Mouse (Mus musculus) stomach, embryonic 14.5 days (tissue): ENCODE measurements around the gene Asphd2. TPM values are rescaled to one million over a fixed set of nuclear protein-coding genes. Genes with fewer than 3 reads are reported as not detected.
A peak's percentile ranks its signal among the peaks of the same experiment; 100 is the strongest.

Experiments used
- ATAC-seq: fragments of 200-750 bp; cut with Nextera tagmentation; 2 replicates; pipeline ENCODE4 v1.8.0; 2017; ENCODE audit warnings: low read depth, moderate TSS enrichment; ENCODE audit not compliant: insufficient number of reproducible peaks, insufficient read depth, low FRiP score
- H3K27ac ChIP-seq: fragments of 300-500 bp; sonication (generic); 2 replicates; pipeline ENCODE4 v1.5.1; 2014; ENCODE audit warnings: mild to moderate bottlenecking, low read length, moderate library complexity, mixed read lengths
- H3K27me3 ChIP-seq: fragments of 300-500 bp; sonication (generic); 2 replicates; pipeline ENCODE4 v1.6.1; 2014; ENCODE audit warnings: low read length, control low read depth, mixed read lengths; ENCODE audit not compliant: control insufficient read depth, insufficient read depth
- H3K36me3 ChIP-seq: fragments of 300-500 bp; sonication (generic); 2 replicates; pipeline ENCODE4 v1.6.1; 2014; ENCODE audit warnings: mild to moderate bottlenecking, control low read depth, low read length, moderate library complexity, mixed read lengths; ENCODE audit not compliant: control insufficient read depth, insufficient read depth
- H3K4me1 ChIP-seq: fragments of 300-500 bp; sonication (generic); 2 replicates; pipeline ENCODE4 v1.6.1; 2014; ENCODE audit warnings: low read length, control low read depth, mixed read lengths; ENCODE audit not compliant: control insufficient read depth, insufficient read depth
- H3K4me2 ChIP-seq: fragments of 300-500 bp; sonication (generic); replicated peaks from 2 replicates; pipeline ENCODE4 v1.6.1; 2014; ENCODE audit warnings: low read depth, low read length, control low read depth
- H3K4me3 ChIP-seq: fragments of 300-500 bp; sonication (generic); 2 replicates; pipeline ENCODE4 v1.5.1; 2014; ENCODE audit warnings: low read depth, low read length, control low read depth
- H3K9ac ChIP-seq: fragments of 300-500 bp; sonication (generic); replicated peaks from 2 replicates; pipeline ENCODE4 v1.6.1; 2014; ENCODE audit warnings: low read depth, mild to moderate bottlenecking, control low read depth, low read length, moderate library complexity, mixed read lengths
- H3K9me3 ChIP-seq: fragments of 300-500 bp; sonication (generic); 2 replicates; pipeline ENCODE4 v1.6.1; 2016; ENCODE audit warnings: low read depth, low read length, control low read depth; ENCODE audit not compliant: control insufficient read depth
- WGBS: fragments of 180-500 bp; shearing (Covaris S2); extraction: QIAGEN DNeasy Blood & Tissue Kit; methylation state at CpG from one replicate; pipeline ENCODE4 v1.1.7; 2014; 5-methylcytosine and 5-hydroxymethylcytosine counted together
- polyA plus RNA-seq: library from polyadenylated mRNA; unstranded; fragments of >200 nt; fragmentation: Nextera tagmentation; extraction: Ambion mirVana; gene quantifications from 2 replicates; pipeline ENCODE4 v1.2.1, GENCODE M21; 2014

The Asphd2 gene
- polyA plus RNA-seq, 1 experiment from 2014 or later: 7.5 TPM

DNA sequence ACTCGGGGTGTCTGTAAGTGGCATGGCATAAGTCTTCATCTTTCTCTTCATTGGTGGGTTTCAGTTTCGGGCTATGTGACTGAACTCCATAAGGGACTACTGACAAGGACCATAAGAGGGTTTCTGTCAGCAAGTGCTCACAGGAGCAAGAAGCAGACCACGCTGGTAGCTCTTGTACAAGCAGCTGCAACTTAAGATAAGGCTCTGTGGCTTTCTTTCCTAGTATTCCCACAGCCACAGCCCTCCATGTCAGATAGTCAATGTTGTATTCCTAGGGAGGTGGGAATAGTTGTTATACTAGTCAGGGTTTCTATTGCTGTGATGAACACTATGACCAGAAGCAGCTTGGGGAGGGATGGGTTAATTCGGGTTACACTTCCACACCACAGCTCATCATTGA is 35.1 kb downstream of the Asphd2 start:
- Histone ChIP-seq H3K4me1 (no peaks in the 10 kb centered on the region), H3K36me3 (peaks cover 15% of the 10 kb centered on the region; the same call in 1 of the 2 replicates)

GRCm38 (mm10) chr5:112356322-112356721 is 38.3 kb downstream of the Asphd2 start:
- no peak for ATAC-seq
- 90% methylated on average over 9 of the region's 9 CpGs for WGBS
- H3K9ac ChIP-seq: no peak overlapping the region
- H3K4me2 ChIP-seq: no peak overlapping the region
- H3K9me3 ChIP-seq: no peaks in the 10 kb centered on the region
- peaks cover 7% of the 10 kb centered on the region; the same call in 1 of the 2 replicates for H3K36me3 ChIP-seq
- no peak overlapping the region for H3K27ac ChIP-seq
- no peaks in the 10 kb centered on the region for H3K4me1 ChIP-seq
- H3K27me3 ChIP-seq: no peaks in the 10 kb centered on the region
- no peak overlapping the region for H3K4me3 ChIP-seq

More for the DNA sequence above, 35.1 kb downstream of the Asphd2 start:
- H3K27ac ChIP-seq: no peak overlapping the region
- no peak overlapping the region for H3K4me2 ChIP-seq
- H3K9me3 ChIP-seq: no peaks in the 10 kb centered on the region
- 94% methylated on average over 4 of the region's 4 CpGs for WGBS
- ATAC-seq: no peak
- no peaks in the 10 kb centered on the region for H3K27me3 ChIP-seq
- no peak overlapping the region for H3K9ac ChIP-seq
- no peak overlapping the region for H3K4me3 ChIP-seq

DNA sequence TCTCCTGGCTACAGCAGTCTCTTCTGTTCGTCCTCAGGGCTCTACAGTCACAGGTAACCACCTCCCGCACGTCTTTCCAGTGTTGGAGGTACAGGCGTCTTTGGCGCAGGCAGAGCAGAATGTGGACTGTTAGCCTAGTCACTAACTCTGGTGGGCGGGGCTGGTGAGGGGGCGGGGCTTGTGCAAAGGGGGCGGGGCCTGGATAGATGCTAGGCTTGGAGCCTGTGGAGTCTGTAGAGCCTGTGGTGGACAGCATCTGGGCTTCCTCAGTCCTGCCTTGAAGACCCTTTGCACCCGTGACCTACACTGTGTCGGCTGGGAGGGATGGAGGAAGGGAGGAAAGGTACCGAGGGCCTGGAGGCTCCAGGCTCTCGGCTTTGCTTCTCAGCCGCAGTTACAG is 38.8 kb downstream of the Asphd2 start, which contains the start of gene Gm6583:
Gm6583 (minus strand) TSS at position 124 of the 400 bp plus-strand sequence.
- Histone ChIP-seq H3K4me1 (no peaks in the 10 kb centered on the region), H3K4me2 (no peak within 1 kb of the TSS), H3K27me3 (no peaks in the 10 kb centered on the region), H3K36me3 (peaks cover 7% of the 10 kb centered on the region; the same call in 1 of the 2 replicates), H3K9ac (no peak within 1 kb of the TSS), H3K4me3 (no peak within 1 kb of the TSS), H3K27ac (no peak within 1 kb of the TSS), H3K9me3 (no peaks in the 10 kb centered on the region)
- ATAC-seq: no peak
- 60% methylated on average over 13 of the region's 13 CpGs for WGBS

- 82% methylated on average over 6 of the region's 6 CpGs for WGBS
- no peaks in the 10 kb centered on the region for H3K9me3 ChIP-seq
- no peak overlapping the region for H3K4me3 ChIP-seq
- H3K36me3 ChIP-seq: peaks cover 9% of the 10 kb centered on the region; the same call in 1 of the 2 replicates
- H3K27me3 ChIP-seq: no peaks in the 10 kb centered on the region
- no peak for ATAC-seq
- no peak overlapping the region for H3K4me2 ChIP-seq
- no peak overlapping the region for H3K9ac ChIP-seq
- H3K4me1 ChIP-seq: no peaks in the 10 kb centered on the region
- no peak overlapping the region for H3K27ac ChIP-seq
Measured at GRCm38 (mm10) chr5:112355493-112355892, 39.2 kb downstream of the Asphd2 start.

- H3K4me1 ChIP-seq: no peaks in the 10 kb centered on the region
- peaks cover 17% of the 10 kb centered on the region; the same call in 1 of the 2 replicates for H3K36me3 ChIP-seq
- WGBS: 89% methylated on average over 8 of the region's 8 CpGs
- no peak for ATAC-seq
- no peaks in the 10 kb centered on the region for H3K9me3 ChIP-seq
- H3K27ac ChIP-seq: no peak overlapping the region
- no peak overlapping the region for H3K4me2 ChIP-seq
- H3K4me3 ChIP-seq: no peak overlapping the region
- no peaks in the 10 kb centered on the region for H3K27me3 ChIP-seq
- H3K9ac ChIP-seq: no peak overlapping the region
Measured at GRCm38 (mm10) chr5:112349169-112349568, 45.5 kb downstream of the Asphd2 start.

GRCm38 (mm10) chr5:112346211-112346965 is 48.3 kb downstream of the Asphd2 start:
- Histone ChIP-seq H3K27me3 (no peaks in the 10 kb centered on the region), H3K27ac (no peak overlapping the region), H3K9me3 (no peaks in the 10 kb centered on the region), H3K4me2 (no peak overlapping the region), H3K4me3 (no peak overlapping the region), H3K9ac (no peak overlapping the region), H3K4me1 (peaks cover 13% of the 10 kb centered on the region), H3K36me3 (peaks cover 13% of the 10 kb centered on the region; the same call in 1 of the 2 replicates)
- ATAC-seq: no peak
- 82% methylated on average over 16 of the region's 16 CpGs for WGBS

GRCm38 (mm10) chr5:112344092-112344960 is 50.3 kb downstream of the Asphd2 start:
- H3K4me3 ChIP-seq: peak overlapping the region; percentile 73; the same call in 1 of the 2 replicates
- H3K36me3 ChIP-seq: peaks cover 5% of the 10 kb centered on the region; the same call in 1 of the 2 replicates
- H3K9ac ChIP-seq: no peak overlapping the region
- no peaks in the 10 kb centered on the region for H3K9me3 ChIP-seq
- no peaks in the 10 kb centered on the region for H3K27me3 ChIP-seq
- no peak for ATAC-seq
- 74% methylated on average over 6 of the region's 6 CpGs for WGBS
- peak overlapping the region; percentile 73 for H3K4me2 ChIP-seq
- peaks cover 13% of the 10 kb centered on the region for H3K4me1 ChIP-seq
- H3K27ac ChIP-seq: no peak overlapping the region

GRCm38 (mm10) chr5:112343205-112343595 is 51.5 kb downstream of the Asphd2 start:
- H3K27ac ChIP-seq: 0 out of 2 replicates have a peak overlapping the region, but pooled peaks have one; percentile 10
- 0% methylated on average over 21 of the region's 24 CpGs for WGBS

More at GRCm38 (mm10) chr5:112343205-112343595, 51.5 kb downstream of the Asphd2 start:
- Histone ChIP-seq H3K4me3 (peak overlapping the region; percentile 73), H3K9me3 (no peaks in the 10 kb centered on the region), H3K36me3 (peaks cover 11% of the 10 kb centered on the region), H3K27me3 (no peaks in the 10 kb centered on the region), H3K4me2 (peak overlapping the region; percentile 73), H3K9ac (peak overlapping the region; percentile 74), H3K4me1 (peaks cover 13% of the 10 kb centered on the region)
- peak; percentile 48; the same call in 1 of the 2 replicates for ATAC-seq
